Mouse (Mus musculus) midbrain, embryonic 10.5 days (tissue): ENCODE data around the gene Scd2. TPM values are rescaled to one million over a fixed set of nuclear protein-coding genes. Genes with fewer than 3 reads are reported as not detected.
"Not testable (repeated sequence)": the region's sequence is repeated elsewhere in the genome, so short reads cannot be mapped to it uniquely, and the experiment has no call there.

Experiments used
- DNase-seq: peaks from one replicate; pipeline ENCODE4 v3.0.0-alpha.2; 2017; ENCODE audit warnings: low spot score
- H3K27ac ChIP-seq: fragments of 300-500 bp; sonication (generic); replicated peaks from 2 replicates; pipeline ENCODE4 v1.5.1; 2016; ENCODE audit warnings: mild to moderate bottlenecking
- H3K27me3 ChIP-seq: fragments of 300-500 bp; sonication (generic); 2 replicates; pipeline ENCODE4 v1.6.1; 2016; ENCODE audit warnings: low read depth, mild to moderate bottlenecking; ENCODE audit not compliant: poor library complexity, severe bottlenecking
- H3K36me3 ChIP-seq: fragments of 300-500 bp; sonication (generic); 2 replicates; pipeline ENCODE4 v1.6.1; 2016; ENCODE audit warnings: mild to moderate bottlenecking, moderate library complexity
- H3K4me1 ChIP-seq: fragments of 300-500 bp; sonication (generic); 2 replicates; pipeline ENCODE4 v1.6.1; 2016
- H3K4me3 ChIP-seq: fragments of 300-500 bp; sonication (generic); 2 replicates; pipeline ENCODE4 v1.5.1; 2016; ENCODE audit warnings: mild to moderate bottlenecking, moderate library complexity
- H3K9me3 ChIP-seq: fragments of 300-500 bp; sonication (generic); replicated peaks from 2 replicates; pipeline ENCODE4 v1.6.1; 2016; ENCODE audit warnings: mild to moderate bottlenecking
- WGBS: fragments of 180-500 bp; shearing (Covaris S2); methylation state at CpG from one replicate; pipeline ENCODE4 v1.1.7; 2016; 5-methylcytosine and 5-hydroxymethylcytosine counted together
- polyA plus RNA-seq: library from polyadenylated mRNA; unstranded; fragments of >200 nt; fragmentation: Nextera tagmentation; extraction: Ambion mirVana; gene quantifications from 2 replicates; pipeline ENCODE4 v1.2.1, GENCODE M21; 2016

The Scd2 gene
- 326 and 382 TPM in 2 replicates for polyA plus RNA-seq

DNA sequence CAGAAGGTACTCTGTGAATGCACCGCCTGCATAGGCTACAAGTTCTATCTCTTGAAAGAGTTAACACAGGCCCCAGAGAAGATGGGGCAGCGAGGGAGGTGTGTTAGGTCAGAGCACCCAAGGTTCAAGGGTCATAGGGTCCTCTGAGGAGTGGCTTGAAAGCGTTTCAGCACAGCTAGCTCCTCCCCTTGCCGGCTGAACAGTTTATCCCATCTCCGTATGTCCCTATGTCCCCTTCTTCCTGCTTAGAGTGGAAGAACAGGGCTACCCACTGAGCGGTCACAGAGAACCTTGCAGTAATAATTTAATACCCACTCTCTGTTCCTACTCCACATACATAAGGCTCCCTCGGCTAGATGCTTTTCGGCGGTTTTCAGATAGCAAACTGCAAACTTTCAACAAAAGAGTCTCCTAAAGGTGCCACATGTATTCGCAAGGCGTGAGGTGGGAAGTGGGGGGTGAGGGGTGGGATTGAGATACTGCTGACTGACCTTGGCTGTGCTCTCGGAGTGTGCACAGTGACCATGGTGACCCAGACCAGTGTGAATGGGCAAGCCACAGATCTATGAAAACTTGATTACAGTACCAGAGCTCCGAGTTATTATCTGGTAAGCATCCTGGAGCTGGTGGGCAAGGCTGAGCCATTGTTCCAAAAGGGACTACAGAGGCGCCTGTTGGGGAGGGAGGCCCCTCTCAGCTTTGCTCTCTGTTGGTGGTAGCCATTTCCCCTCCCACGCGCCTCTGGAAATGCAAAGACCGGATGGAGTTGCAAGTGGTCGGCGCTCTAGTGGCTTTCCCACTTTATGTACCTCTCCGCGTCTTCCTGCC, at the start of gene Scd2:
Gene Scd2, plus strand, starts transcription at position 734 of the 828 bp plus-strand sequence.
- no peaks in the 10 kb centered on the region for H3K9me3 ChIP-seq
- no peaks in the 10 kb centered on the region for H3K27me3 ChIP-seq
- 2% methylated on average over 21 of the region's 21 CpGs for WGBS
- peaks cover 62% of the 10 kb centered on the region for H3K4me1 ChIP-seq
- DNase-seq, result no peak
- peak within 1 kb of the TSS; percentile 98 for H3K27ac ChIP-seq
- peaks cover 35% of the 10 kb centered on the region for H3K36me3 ChIP-seq
- H3K4me3 ChIP-seq, result peak within 1 kb of the TSS; percentile 86

DNA sequence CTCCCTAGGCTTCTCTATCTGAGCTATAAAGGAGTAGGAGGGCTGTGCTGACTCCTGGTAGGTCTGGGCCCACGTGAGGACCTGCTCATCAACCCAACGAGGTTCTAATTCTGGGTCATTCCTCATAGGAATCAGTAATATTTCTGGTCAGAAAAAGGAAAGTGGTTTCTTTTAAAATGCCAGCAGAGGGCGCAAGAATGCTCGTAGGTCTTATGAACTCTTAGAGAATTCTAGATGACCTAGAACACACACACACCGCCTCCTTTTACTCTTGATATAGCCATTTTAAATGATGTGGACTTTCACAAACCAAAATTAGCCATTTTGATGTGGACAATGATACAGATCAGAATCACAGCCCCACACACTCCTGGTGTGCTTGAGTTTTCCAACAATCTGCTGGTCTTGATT, 47.7 kb upstream of the Scd2 start:
- peaks cover 38% of the 10 kb centered on the region for H3K4me1 ChIP-seq
- no peak overlapping the region for H3K27ac ChIP-seq
- H3K27me3 ChIP-seq, result peaks cover 15% of the 10 kb centered on the region
- 0 out of 2 replicates have a peak overlapping the region, but pooled peaks have one; percentile 20 for H3K4me3 ChIP-seq
- H3K9me3 ChIP-seq, result no peaks in the 10 kb centered on the region
- WGBS, result 14% methylated on average over 5 of the region's 5 CpGs
- no peaks in the 10 kb centered on the region for H3K36me3 ChIP-seq
- DNase-seq, result peak; percentile 32

DNA sequence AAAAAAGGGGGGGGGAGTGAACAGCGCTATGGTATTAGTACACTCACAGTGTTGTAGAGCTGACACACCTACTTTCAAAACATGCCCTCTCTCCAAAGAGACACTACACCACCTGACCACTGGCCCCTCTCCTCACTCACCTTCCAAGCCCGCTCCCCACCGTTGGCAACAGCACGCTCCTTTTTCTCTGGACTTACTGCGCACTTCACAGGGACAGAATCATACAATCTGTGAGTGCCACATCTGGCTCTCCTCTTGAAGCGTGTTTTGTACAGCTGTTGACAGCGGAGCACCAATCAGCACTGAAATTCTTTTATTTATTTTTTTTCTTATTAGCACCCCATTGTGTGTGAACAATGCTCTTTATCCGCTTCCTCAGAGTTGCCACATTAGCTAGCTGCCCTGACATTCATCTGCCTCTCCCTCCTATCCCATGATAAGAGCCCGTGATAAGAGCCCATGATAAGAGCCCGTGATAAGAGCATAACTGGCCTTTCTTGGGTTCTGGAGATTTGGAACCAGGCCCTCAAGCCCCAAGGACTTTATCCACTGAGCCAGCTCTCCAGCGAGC, 47.0 kb upstream of the Scd2 start:
- DNase-seq, result peak; percentile 15
- H3K9me3 ChIP-seq, result no peaks in the 10 kb centered on the region
- peak overlapping the region; percentile 20; the same call in 1 of the 2 replicates for H3K4me3 ChIP-seq
- peaks cover 15% of the 10 kb centered on the region for H3K27me3 ChIP-seq
- H3K36me3 ChIP-seq, result no peaks in the 10 kb centered on the region
- no peak overlapping the region for H3K27ac ChIP-seq
- H3K4me1 ChIP-seq, result peaks cover 38% of the 10 kb centered on the region
- WGBS, result 46% methylated on average over 11 of the region's 11 CpGs

DNA sequence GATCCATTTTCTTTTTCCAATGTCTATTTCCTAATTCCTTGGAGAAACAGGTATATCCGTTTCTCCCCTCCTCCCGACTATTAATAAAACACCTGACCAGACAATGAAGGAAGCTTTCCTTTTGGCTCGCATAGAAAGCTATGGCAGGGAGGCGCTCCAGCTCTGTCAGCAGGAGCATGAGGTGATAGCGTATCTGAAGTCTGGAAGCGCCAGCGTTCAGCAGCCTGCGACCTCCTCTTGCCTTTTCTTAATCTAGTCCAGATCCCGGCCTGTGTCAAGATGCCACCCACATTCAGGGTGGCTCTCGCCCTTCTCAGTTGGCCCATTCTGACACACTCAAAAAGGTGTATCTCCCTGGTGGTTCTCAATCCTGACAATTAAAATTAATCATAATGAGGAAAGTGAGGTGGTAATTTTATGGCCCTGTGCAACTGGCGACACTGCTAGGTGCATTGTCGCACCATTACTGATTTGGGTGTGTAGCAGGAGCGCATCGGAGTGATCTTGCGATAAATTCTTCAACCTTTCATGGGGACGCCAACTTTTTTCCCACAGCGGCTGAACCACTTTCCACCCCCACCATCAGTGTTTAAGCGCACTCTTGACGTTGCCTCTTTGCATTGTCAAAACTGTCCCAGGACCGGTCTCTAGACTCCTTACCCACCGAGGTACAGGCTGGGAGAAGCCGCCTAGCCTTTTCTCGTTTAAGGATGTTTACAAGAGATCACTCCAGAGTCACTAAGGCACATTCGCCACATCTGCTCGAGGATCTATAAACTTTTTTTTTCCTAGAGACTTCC, 46.0 kb upstream of the Scd2 start:
- peak; percentile 58 for DNase-seq

DNA sequence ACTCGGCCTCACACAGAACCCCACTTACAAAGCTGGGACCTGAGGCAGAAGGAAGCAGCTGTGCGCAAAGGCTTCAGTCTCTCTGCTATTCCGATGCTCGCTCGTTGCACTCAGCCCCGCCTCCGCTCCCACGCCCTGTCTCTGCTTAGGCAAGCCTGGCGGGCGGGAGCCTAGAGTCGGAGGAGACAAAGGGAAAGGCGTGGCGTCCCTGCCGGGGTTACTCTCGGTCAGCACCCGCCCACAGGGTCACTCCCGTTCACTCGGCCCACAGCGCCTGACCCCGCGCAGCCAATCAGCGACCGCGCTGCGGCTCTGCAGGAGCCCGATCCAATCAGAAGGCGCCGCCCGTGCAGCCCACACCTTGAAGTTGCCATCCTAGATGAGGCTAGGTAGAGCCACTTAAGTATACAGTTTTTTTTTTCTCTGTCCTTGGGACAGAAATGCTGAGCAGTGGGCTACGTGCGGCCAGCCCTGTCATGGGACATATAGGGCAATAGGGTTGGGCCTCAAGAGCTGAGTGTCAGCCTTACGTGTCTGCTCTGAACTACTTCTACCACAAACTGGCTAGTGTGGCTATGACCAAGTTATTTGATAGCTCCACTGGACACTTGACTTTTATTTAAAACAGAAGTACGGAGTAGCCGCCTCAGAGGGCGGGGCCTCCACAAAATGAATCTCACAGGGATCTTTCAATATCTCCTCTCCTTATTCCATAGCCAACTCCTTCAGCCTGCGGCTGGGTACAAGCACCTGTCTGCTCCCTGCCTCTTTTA, 45.2 kb upstream of the Scd2 start:
- Histone ChIP-seq H3K4me3 (peak overlapping the region; percentile 61), H3K27ac (peak overlapping the region; percentile 92), H3K27me3 (peaks cover 15% of the 10 kb centered on the region), H3K36me3 (no peaks in the 10 kb centered on the region), H3K9me3 (no peaks in the 10 kb centered on the region), H3K4me1 (peaks cover 38% of the 10 kb centered on the region)
- peak; percentile 99 for DNase-seq
- 4% methylated on average over 36 of the region's 36 CpGs for WGBS

More for the DNA sequence above, 46.0 kb upstream of the Scd2 start:
- H3K36me3 ChIP-seq, result no peaks in the 10 kb centered on the region
- no peaks in the 10 kb centered on the region for H3K9me3 ChIP-seq
- peaks cover 15% of the 10 kb centered on the region for H3K27me3 ChIP-seq
- WGBS, result 2% methylated on average over 25 of the region's 25 CpGs
- H3K27ac ChIP-seq, result peak overlapping the region; percentile 92
- peaks cover 38% of the 10 kb centered on the region for H3K4me1 ChIP-seq
- peak overlapping the region; percentile 61 for H3K4me3 ChIP-seq

DNA sequence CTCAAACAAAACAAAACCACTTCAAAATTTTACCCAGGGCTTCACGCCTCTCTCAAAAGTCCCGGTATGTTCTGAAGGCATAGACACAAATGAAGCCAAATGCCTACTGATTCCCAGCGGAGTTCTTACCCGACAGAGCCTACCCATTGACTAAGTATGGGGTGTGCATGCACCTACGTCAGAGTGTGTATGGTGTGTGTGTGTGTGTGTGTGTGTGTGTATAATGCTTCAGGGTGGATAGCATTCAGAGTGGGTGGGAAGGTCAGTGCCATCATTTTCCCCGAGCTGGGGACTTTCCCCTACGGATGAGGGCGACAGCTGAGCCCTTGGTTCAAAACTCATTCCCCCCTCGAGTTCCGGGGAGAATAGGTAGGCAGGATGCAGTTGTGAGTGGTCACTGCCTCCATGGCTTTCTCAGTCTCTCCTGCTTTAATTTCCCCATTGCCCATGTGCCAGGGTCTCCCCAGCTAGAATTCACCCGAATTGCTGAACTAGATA, 44.6 kb upstream of the Scd2 start:
- H3K27me3 ChIP-seq, result peaks cover 15% of the 10 kb centered on the region
- H3K9me3 ChIP-seq, result no peaks in the 10 kb centered on the region
- peak overlapping the region; percentile 61 for H3K4me3 ChIP-seq
- 76% methylated on average over 11 of the region's 11 CpGs for WGBS
- peak overlapping the region; percentile 92 for H3K27ac ChIP-seq
- no peak for DNase-seq
- no peaks in the 10 kb centered on the region for H3K36me3 ChIP-seq
- H3K4me1 ChIP-seq, result peaks cover 38% of the 10 kb centered on the region

DNA sequence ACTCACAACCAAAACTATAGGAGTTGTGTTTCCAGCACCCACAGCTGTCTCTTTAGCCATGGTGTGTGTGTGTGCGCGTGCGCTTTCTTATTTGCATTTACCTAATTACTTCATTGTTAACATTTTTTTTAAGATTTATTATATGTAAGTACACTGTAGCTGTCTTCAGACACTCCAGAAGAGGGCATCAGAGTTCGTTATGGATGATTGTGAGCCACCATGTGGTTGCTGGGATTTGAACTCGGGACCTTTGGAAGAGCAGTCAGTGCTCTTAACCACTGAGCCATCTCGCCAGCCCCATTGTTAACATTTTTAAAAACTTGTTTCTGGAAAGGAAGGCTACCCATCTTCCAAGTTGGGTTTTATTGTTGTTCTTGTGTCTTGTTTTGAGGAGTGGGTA, 42.3 kb upstream of the Scd2 start:
- H3K4me3 ChIP-seq, H3K9me3 ChIP-seq, H3K27ac ChIP-seq, DNase-seq, H3K36me3 ChIP-seq: not testable (repeated sequence)
- peaks cover 34% of the 10 kb centered on the region for H3K4me1 ChIP-seq
- WGBS, result 88% methylated on average over 6 of the region's 6 CpGs
- peaks cover 13% of the 10 kb centered on the region for H3K27me3 ChIP-seq

DNA sequence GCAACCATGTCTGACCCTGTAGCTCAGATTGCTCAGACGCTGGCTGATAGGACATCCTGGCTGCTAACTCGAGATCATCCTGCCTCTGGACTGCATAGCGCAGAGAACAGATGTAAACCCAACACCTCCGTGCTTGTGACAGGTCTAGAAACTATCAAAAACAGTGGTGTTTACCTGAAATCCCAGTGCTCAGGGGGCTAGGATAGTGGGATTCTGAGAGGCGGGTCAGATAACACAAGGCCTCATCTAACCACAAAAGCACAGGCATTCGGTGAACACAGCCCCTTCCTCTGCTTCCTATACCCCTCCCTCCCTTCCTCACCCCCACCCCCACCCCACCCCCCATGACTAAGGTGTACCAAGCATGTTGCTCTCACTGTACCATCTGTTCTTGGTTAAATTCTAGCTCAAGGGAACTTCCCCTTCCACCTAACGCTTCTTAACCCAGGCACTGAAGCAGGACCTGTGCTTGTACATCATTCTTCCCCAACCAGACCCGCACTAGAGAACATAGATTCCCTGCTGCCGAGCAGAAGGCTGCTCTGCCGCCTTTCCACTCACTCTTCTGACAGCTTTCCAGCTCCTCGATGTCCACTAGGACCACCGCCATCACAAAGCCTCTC, 41.4 kb upstream of the Scd2 start:
- 76% methylated on average over 12 of the region's 12 CpGs for WGBS
- Histone ChIP-seq H3K36me3 (no peaks in the 10 kb centered on the region), H3K27ac (no peak overlapping the region), H3K27me3 (peaks cover 4% of the 10 kb centered on the region), H3K4me1 (peaks cover 25% of the 10 kb centered on the region), H3K4me3 (no peak overlapping the region), H3K9me3 (no peaks in the 10 kb centered on the region)
- DNase-seq, result no peak

DNA sequence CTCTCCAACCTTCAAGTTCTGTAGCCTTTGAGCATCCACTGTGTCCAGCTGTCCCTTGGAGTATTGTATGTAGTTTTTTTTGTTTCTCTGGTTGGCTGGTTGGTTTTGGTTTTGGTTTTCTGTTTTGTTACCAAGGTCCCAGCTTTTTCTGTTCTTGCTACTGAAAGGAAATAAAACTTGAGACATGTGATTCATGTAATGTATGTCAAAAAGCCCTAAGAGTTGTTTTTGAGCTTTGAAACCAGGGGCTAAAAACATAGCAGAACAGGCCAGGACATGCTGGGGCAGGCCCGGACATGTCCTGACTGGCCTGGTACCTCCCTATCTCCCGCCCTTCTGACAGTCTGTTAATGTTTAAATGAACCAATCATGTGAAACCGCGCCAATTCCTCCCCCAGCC, 39.4 kb upstream of the Scd2 start:
- not testable (repeated sequence) for H3K4me3 ChIP-seq, H3K27me3 ChIP-seq, H3K9me3 ChIP-seq, H3K36me3 ChIP-seq, H3K4me1 ChIP-seq, DNase-seq, H3K27ac ChIP-seq
- WGBS, result 84% methylated on average over 4 of the region's 4 CpGs

DNA sequence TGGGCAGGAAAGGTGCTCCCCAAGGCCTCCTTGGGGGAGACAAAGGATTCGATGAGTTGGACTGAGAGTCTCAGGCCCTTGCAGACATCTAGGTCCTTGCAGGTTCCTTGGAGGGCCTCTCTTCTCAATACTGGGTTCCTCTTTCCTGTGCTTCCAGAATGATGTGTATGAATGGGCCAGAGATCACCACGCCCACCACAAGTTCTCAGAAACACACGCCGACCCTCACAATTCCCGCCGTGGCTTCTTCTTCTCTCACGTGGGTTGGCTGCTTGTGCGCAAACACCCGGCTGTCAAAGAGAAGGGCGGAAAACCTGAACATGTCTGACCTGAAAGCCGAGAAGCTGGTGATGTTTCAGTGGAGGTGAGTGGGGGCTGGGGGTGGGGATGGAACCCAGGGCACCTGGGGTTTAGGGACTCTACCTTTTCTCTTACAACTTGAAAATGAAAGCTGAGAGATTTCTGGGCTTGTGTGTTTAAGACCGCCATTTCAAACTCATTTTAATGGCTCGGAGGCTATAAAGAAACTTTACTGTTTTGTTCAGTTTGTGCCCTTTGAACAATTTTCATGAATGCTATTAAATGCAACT, 36.0 kb upstream of the Scd2 start:
- Histone ChIP-seq H3K27me3 (no peaks in the 10 kb centered on the region), H3K27ac (no peak overlapping the region), H3K4me1 (peaks cover 3% of the 10 kb centered on the region; the same call in 1 of the 2 replicates), H3K9me3 (no peaks in the 10 kb centered on the region), H3K36me3 (no peaks in the 10 kb centered on the region), H3K4me3 (no peak overlapping the region)
- no peak for DNase-seq
- WGBS, result 92% methylated on average over 13 of the region's 13 CpGs

DNA sequence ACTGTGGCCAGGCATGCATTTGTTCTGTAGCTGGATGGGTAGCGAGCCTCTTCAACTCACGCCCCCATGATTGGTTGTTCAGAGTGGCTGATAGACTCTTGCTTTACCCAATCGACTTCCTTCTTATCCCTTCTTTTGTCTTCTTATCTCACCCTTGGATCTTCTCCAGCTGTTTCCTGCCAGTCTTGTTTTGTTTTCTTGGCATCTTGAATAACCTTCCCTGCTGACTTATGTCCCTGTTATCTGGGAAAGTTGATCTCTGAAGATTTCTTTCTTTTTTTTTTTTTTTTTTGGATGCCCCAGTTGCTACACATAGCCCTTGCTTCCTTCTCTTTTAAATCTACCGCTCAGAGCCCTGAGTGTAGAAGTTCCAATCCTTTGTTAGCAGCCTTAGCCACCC, 34.0 kb upstream of the Scd2 start:
- no peak overlapping the region for H3K4me3 ChIP-seq
- DNase-seq, result no peak
- no peaks in the 10 kb centered on the region for H3K36me3 ChIP-seq
- WGBS, result 76% methylated on average over 4 of the region's 4 CpGs
- H3K27me3 ChIP-seq, result no peaks in the 10 kb centered on the region
- H3K4me1 ChIP-seq, result peaks cover 5% of the 10 kb centered on the region
- no peaks in the 10 kb centered on the region for H3K9me3 ChIP-seq
- no peak overlapping the region for H3K27ac ChIP-seq
